Mouse (Mus musculus) cerebellum, adult 9-11 months (tissue): ENCODE measurements around the gene Scpep1.
A peak's percentile ranks its signal among the peaks of the same experiment; 100 is the strongest.

Source experiments
- DNase-seq: peaks from one replicate; pipeline ENCODE4 v3.0.0; 2022

Scpep1 gene

DNA sequence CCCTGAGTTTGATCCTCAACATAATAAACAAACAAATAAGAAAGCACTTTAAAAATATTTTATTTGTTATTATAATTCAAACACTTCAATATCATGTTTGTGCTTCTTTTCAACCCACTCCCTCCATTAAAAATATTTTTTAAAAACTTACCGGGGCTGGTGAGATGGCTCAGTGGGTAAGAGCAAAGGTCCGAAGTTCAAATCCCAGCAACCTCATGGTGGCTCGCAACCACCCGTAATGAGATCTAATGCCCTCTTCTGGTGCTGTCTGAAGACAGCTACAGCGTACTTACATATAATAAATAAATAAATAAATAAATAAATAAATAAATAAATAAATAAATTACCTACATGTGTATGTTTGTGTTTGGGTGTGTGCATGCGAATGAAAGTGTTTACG lies 47.4 kb downstream of the Scpep1 start:
- DNase-seq = no peak

DNA sequence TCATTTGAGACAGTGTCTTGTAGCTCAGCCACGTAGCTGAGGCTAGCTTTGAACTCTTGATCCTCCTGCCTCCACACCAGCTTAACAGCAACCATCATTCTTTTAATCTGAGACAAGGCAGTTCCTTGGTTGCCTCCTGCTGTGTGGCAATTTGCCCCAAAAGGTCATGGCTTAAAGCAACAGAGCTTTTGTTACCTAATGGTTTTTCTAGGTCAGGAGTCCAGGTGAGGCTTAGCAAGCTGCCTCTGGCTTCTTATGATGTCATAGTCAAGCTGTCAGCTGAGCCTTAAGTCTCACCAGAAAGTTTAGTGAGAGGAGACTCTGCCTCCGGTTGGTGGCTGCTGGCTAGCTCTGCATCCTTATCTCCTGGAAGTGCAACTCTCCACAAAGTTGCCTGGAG lies 49.6 kb downstream of the Scpep1 start:
- DNase-seq = no peak

DNA sequence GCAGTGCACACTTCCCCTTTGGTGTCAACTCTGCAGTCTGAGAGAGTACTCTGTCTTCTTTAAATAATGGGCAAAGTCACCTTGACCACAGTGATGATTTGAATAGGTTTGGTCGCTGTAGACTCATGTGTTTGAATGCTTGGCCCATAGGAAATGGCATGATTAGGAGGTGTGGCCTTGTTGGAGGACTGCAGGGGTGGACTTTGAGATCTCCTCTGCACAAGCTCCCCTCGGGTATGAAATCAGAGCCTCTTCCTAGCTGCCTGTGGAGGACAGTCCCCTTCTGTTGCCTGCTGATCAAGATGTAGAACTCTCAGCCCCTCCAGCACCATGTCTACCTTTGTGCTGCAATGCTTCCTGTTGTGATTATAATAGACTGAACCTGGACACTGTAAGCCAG lies 51.2 kb downstream of the Scpep1 start:
- DNase-seq = no peak

DNA sequence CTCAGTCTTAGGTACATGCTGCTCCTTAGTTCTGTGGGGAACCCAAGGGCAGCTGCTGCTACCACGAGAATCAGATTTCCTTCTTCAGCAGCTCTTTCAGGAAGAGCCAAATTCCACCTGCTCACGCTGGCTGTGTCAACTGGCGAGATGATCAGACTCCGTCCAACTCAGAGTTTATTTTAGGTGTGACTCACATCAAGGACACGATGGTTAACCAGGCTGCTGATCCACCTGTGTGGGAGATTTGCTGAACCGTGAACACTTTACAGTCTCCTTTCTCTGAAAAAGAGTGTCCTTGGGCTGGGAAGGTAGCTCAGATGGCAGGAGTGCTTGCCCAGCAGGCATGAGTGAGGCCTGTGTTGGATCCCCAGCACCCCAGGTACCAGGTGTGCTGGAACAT lies 52.5 kb downstream of the Scpep1 start:
- no peak for DNase-seq

DNA sequence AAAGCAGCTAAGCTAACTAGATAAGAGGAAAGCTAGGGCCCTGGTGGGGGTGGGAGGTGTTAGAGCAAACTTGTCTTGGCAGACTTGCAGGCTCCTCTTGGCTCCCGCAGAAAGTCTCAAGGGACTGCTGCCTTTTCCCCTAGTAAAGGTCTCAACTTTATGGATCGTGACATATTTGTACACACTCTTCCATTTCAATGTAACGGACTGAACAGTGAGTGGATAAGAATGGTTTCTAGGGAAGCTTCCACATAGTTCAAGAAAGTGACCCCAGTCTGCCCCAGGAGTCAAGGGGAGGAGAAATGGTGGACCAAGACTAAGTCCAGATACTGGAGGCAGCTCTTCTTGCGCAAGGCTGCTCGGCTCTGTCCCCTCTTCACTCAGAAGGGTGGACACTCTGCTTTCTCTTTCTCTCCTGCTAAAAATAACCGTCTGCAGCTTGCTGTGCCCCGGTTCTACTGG lies 53.9 kb downstream of the Scpep1 start:
- DNase-seq = no peak

DNA sequence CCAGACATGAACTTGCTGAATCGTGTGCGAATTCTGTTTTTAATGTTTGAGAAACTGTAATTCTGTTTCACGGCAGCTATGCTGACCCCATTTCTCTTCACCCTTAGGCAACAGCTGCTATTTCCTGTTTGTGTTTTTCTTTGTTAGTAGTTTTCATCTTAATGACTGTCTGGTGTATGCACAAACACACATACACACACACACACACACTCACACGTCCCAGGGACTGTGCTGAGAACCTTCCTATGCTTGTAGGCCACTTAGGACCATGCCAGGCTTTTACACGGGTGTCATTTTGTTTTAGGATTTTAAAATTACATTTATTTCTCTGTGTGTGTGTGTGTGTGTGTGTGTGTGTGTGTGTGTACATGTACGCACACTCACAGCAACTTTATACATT lies 55.7 kb downstream of the Scpep1 start:
- no peak for DNase-seq

DNA sequence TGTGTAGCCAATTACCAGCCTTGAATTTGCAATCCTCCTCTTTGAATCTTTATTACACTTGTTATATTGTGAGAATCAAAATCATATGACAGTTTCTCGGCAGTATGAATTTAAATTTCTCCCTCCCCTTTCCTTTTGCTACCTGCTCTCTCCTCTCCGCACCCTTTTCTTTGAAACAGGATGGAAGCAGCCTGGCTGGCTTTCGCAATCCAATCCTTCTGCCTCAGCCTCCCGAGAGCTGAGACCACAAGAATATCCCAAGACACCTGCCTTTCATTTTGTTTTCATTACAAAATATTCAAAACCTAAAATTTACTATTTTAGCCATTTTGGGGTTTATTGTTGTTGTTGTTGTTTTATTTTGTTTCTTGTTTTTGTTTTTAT lies 56.9 kb downstream of the Scpep1 start:
- no peak for DNase-seq

DNA sequence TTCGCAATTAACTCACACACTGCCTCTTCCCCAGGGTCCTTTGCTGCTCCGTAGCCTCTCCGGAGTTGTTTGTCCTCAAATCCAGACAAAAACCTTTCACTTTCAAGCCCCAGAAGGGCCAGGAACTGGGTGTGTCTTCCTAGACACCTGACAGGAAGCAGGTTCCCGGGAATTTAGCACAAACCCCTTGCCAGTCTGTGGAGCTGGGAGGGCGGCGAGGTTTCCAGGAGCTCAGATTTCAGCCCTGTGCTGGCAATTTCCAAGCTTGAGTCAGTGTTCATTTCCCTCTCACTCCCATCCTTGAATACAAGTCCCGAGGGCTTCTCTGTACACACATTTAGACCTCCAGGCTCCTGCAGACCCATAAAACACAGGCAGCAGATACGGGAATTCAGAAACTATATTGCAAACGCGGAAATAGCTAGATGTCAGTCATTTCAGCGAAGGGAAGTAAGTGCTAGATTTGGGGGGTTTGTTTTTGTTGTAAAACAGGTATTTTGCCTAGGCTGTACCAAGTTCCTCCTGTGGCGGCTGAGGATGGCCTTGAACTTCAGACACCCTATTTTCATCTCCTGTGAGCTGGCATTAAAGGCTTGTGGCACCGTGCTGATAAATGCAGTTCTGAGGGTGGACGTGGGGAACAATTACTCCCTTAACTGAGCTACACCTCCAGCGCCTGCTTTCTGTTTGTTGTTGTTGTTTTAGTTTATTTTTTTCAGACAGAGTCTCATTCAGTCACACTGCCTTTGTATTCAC lies 57.5 kb downstream of the Scpep1 start:
- no peak for DNase-seq

DNA sequence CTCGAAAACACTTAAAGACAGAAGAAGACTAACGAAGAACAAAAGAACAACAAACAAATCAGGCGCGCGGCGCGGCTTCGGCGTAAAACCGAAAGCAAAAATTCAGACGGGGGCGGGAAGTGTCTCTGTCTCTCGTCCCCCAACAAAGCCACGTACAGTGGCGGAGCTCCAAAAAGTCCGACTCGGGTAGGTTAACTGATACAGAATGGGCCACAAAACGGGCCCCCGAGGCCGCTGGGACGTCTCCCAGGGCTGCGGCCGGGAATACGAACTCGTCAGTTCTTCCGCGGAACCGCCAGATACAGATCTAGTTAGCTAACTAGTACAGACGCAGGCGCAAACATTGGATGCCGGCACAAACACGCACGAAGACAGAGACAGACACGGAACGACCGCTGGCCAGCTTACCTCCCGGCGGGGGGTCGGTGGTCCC lies 59.4 kb downstream of the Scpep1 start:
- DNase-seq = peak; percentile 75

DNA sequence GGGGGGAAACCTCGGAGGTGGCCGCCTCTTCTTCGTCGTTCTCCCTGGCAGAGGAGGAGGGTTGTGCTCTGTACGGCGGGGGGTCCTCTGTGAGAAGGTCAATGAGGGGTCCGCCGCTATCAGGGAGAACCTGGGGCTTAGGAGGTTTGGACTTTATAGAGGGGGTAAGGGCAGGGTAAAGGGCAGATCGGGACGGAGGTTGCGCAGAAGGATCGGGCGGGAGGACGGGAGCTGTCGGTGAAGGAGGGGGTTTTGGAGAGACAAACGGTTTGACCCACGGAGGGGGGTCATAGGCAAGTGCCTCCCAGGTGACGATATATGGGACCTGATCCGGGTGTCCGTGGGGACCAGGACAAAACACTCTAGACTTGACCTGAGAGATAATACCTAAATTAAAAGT lies 60.0 kb downstream of the Scpep1 start:
- peak; percentile 68 for DNase-seq

DNA sequence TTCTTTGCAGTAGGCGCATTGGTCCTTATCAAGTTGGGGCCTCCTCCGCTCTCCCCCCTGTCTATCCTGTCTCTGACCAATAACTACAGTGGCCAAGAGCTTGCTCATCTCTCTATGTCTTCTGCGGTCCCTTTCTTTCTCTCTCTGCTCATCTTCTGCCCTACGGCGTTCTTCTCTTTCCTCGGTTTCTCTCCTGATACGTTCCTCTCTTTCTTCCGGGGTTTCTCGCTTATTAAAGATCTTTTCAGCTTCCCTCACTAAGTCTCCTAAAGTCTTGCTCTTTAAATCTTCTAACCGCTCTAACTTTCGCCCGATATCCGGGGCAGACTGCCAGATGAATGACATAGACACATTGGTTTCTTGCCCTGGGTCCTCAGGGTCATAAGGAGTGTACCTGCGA lies 61.0 kb downstream of the Scpep1 start:
- peak; percentile 41 for DNase-seq

DNA sequence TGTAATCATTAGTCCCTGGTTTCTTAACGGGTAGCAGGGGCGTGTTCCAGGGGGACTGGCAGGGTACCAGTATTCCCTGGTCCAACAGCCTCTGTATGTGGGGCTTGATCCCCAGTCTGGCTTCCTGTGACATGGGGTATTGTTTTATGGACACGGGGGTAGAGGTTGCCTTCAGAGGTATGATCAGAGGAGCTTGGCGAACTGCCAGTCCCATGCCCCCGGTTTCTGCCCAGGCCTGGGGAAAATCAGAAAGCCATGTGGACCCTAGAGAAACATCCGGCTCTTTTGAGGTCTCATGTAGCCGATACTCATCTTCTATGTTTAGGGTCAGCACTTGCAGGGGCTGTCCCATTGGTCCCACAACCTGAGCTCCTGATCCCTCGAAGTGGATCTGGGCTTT lies 61.8 kb downstream of the Scpep1 start:
- peak; percentile 54 for DNase-seq

DNA sequence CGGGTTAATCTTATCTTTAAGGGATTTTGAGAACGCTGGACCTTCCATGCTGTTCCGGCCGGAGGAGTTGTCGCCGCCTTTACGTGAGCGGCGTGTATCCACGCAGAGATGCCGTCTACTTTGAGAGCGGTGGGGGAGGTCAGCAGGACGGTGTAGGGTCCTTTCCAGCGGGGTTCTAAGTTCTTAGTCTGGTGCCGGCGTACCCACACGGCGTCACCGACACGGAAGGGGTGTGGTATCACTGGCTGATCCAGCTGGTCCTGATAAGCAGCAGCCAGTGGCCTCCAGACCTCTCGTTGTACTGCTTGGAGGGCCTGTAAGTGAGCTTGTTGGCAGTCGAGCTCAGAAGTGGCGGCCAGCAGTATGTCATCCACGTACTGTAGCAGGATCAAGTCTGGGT lies 62.5 kb downstream of the Scpep1 start:
- peak; percentile 53 for DNase-seq

DNA sequence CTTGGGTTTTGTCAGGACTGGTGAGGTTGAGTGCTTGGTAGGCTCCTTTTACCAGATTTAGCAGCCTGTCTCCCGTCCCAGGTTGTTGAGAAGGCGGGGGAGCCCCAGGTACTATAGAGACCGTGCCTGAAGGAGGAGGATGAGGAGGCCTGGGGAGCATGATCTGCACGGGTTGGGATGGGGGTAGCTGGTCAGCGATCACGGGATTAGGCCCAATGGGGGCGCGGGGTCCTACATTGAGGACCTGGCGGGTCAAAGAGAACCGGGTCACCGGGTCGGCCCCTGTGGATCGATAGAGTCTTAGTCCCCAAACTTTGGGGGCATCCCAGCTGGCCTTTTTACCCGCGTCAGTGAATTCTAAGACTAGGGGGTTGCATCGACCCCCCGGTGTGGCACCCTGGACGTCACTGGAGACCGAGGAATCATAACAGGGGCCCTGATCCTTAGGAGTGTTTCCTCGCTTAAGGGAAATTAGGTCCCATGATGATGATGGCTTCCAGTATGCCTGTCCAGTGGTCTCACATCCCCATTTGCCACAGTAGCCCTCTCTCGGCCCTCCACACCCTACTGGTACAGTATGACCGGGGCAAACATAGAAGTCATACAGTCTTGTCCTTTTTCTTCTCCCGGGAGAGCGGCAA lies 63.2 kb downstream of the Scpep1 start:
- DNase-seq = peak; percentile 80

DNA sequence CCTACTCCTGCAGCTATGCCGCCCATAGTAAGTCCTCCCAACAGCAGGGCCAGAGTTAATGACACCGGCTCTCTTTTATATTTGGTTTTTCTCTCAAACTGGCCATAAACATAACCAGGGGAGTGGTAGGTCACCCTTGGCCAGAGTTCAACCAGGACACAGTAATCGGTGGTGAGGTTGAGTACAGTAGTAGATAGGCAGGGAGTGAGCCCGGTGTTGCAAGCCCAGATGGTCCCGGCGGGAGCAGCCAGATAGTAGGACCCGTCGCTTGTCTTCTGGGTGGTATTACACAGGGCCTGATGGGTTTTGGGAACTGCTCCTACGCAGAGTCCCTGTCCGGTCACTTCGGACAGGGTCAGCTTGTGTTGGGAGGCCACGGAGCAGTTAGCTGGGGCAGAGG lies 63.8 kb downstream of the Scpep1 start:
- peak; percentile 75 for DNase-seq

DNA sequence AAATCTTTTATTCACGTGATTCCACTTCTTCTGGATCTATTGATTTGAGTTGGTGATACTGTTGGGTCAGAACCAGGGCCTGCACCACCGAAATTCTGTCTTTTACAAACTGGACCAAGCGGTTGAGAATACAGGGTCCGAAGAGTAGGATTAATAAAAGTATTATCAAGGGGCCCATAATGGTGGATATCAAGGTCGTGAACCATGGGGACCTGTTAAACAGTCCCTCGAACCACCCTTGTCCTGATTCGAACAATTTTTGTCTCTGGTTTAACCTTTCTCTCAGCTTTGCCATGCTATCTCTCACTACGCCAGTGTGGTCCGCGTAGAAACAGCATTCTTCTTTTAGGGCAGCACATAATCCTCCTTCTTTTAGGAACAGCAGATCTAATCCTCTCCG lies 64.4 kb downstream of the Scpep1 start:
- peak; percentile 41 for DNase-seq

DNA sequence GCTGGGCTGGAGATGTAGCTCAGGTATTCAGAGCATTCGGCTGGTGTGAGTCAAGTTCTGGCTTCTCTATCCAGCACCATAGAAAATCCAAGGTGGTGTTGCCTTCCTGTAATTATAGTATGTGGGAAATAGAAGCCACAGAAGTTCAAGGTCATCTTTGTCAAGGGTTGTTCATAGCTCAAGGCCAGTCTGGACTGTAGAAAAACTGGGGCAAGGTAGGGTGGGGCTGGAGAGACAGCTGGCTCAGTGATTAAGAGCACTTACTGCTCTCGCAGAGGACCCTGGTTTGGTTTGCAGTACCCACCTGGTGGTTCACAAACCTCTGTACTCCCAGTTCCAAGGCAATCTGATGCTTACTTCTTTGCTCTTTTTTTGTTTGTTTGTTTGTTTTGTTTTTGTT lies 66.3 kb downstream of the Scpep1 start:
- DNase-seq = no peak

DNA sequence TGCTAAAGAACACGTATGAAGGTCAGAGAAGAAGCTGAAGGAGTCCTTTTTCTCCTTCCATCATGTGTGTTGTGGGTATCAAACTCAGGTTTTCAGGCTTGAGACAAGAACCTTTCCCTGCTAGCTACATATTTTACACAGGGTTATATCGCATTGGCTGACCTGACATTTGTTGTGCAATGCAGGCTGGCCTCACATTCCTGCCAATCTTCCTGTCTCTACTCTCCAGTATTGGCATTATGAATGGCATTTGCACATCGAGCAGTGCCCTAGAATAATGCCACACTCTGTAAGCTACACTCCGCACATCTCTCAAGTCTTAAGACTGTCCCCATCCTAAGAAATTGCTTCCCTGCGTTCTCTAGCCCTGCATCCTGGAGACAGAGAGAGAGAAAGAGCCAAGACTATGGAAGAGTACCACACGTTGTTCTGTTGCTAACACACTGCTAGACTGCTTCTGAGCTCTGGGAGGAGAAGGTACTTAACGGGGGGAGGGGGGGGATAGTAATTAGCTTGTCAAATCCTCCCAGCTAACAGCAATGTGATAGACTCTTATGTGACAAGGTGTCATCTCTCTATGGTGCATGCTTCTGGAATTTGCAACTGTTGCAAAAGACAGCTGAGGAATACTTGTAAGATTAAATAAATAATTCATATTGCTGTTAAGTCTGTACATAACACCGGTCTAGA lies 70.7 kb downstream of the Scpep1 start:
- DNase-seq = no peak

DNA sequence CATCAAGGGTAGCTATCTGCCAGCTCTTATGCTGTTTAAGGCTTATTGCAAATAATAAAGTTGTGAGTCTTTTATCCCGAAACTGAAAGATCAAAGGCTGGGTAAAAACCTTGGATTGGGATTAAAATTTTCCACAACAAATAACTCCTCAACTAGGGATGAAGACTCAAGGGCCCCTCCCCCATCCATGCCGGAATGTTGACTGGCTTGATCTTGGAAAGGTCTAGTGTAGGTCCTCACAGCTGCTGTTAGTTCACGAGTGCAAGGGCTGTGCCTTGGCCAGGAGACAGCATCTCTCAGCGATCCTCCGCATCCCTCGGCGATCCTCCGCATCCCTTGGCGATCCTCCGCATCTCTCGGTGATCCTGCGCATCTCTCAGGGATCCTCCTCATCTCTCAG lies 77.3 kb downstream of the Scpep1 start:
- no peak for DNase-seq
